Mouse (Mus musculus) liver, adult 2 months (tissue): ENCODE results near the gene Cpxm2.

Experiments
- CTCF ChIP-seq: fragments of 200-500 bp; IDR thresholded peaks from 2 replicates; pipeline ENCODE4 v1.5.1; 2011; ENCODE audit warnings: low read depth, low read length, control low read depth
- POLR2A ChIP-seq: fragments of 200-500 bp; IDR thresholded peaks from 2 replicates; pipeline ENCODE4 v1.6.1; 2011; ENCODE audit warnings: low read length, control low read depth; ENCODE audit not compliant: insufficient read depth; ENCODE audit errors: extremely low read depth

- TF ChIP-seq CTCF: no peak
- no peak for TF ChIP-seq POLR2A
Measured at GRCm38 (mm10) chr7:132196581-132196980, 42.0 kb upstream of the Cpxm2 start.
